Mouse (Mus musculus): ENCODE results near the gene Gm20890.
"Not testable (repeated sequence)": the region's sequence is repeated elsewhere in the genome, so short reads cannot be mapped to it uniquely, and the experiment has no call there.

Gene Gm20890

GRCm38 (mm10) chrY:26776699-26777098, at the start of gene Gm20890:
Gene Gm20890 (minus strand): TSS chrY:26776799.
- DNase-seq (ENCODE audit: low spot score) = not testable (repeated sequence)
